Mouse (Mus musculus): ENCODE results near the gene Rcn3. TPM values are rescaled to one million over a fixed set of nuclear protein-coding genes. Genes with fewer than 3 reads are reported as not detected.
A peak's percentile ranks its signal among the peaks of the same experiment; 100 is the strongest.

The Rcn3 gene
- polyA plus RNA-seq, 1 experiment, result 601 TPM

DNA sequence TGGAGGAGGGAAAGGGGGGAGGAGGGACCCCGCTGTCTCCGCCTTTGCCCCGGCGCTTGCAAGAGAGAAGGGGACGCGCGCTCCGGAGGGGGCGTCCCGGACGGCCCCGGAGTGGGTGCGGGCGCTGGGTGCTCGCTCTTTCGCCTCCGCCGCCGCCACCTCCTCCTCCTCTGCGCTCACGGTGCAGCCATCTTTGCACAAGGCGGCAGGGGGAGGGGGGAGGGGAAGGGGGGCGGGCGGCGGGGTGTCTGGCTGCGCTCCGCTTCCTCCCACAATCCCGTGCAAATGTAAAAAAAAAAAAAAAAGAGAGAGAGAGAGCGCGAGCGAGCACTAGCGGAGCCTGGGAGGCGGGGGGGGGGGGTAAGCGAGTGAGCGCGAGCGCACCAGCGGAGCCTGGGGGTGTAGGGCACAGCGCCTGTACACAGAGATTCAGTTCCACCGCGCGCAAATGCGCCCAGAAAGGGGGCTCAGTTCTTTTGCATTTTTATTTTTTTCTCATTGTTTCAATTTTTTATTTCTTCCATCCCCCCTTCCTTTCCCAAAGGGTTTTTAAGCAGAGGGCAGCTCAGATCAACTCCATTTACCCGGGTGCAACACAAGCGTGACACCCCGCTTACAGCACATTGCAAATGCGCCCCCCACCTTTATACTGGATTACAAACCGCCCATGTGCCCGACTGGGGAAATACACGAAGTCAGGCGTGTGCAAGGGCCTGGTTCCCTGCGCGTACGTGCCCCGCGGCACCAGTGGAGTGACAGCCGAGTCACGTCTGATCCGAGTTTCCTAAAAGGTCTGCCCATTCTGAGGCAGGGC lies 38.7 kb downstream of the Rcn3 start:
- H3K4me1 ChIP-seq (ENCODE audit: control insufficient read depth, insufficient read depth, low read length), result no peaks in the 10 kb centered on the region
- peak overlapping the region; percentile 77 for H3K4me3 ChIP-seq (ENCODE audit: insufficient read depth, low read length)
- peak overlapping the region; percentile 97 for H3K27ac ChIP-seq (ENCODE audit: insufficient read depth, low read length)
- TF ChIP-seq POLR2A (IDR thresholded peaks at IDR 0.05; ENCODE audit: low read depth, low read length), result peak; percentile 42
- TF ChIP-seq CTCF (IDR thresholded peaks at IDR 0.05; ENCODE audit: borderline replicate concordance, insufficient read depth, low read length), result no peak

- H3K4me3 ChIP-seq (ENCODE audit: insufficient read depth, low read length), result peak within 1 kb of the TSS; percentile 77
- no peak for TF ChIP-seq POLR2A (IDR thresholded peaks at IDR 0.05; ENCODE audit: low read depth, low read length)
- no peak for TF ChIP-seq CTCF (IDR thresholded peaks at IDR 0.05; ENCODE audit: borderline replicate concordance, insufficient read depth, low read length)
- H3K4me1 ChIP-seq (ENCODE audit: control insufficient read depth, insufficient read depth, low read length), result no peaks in the 10 kb centered on the region
- peak within 1 kb of the TSS; percentile 97 for H3K27ac ChIP-seq (ENCODE audit: insufficient read depth, low read length)
These were observed 39.2 kb downstream of the Rcn3 start, which contains the start of gene Prr12 for GRCm38 (mm10) chr7:45052862-45053116. Prr12 (minus strand) TSS chr7:45052881.

- Histone ChIP-seq H3K27ac (ENCODE audit: insufficient read depth, low read length) (peak overlapping the region; percentile 94), H3K4me3 (ENCODE audit: insufficient read depth, low read length) (peak overlapping the region; percentile 77), H3K4me1 (ENCODE audit: control insufficient read depth, insufficient read depth, low read length) (no peaks in the 10 kb centered on the region)
- no peak for TF ChIP-seq CTCF (IDR thresholded peaks at IDR 0.05; ENCODE audit: borderline replicate concordance, insufficient read depth, low read length)
- TF ChIP-seq POLR2A (IDR thresholded peaks at IDR 0.05; ENCODE audit: low read depth, low read length), result 0 out of 2 replicates have a peak, but pooled peaks have one; percentile 9
These were observed 39.7 kb downstream of the Rcn3 start for GRCm38 (mm10) chr7:45052181-45052861.

DNA sequence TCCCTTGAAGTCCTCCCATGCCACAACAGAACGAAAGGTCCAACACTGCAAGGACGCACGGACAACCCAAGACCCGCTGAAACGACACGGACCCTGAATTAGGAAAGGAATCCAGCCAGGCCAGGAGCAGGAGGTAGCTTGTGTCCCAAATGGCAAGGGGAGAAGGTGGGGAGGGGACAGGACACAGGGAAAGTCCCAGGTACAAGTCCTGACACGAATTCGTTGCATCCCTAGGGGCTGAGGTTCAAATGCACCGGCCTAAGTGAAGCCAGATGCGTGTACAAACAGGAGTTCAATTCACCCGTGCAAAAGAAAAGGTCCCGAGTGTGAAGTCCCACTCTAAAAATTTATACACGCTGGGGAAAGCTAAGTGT lies 40.4 kb downstream of the Rcn3 start:
- Histone ChIP-seq H3K4me3 (ENCODE audit: insufficient read depth, low read length) (peak overlapping the region; percentile 77), H3K4me1 (ENCODE audit: control insufficient read depth, insufficient read depth, low read length) (no peaks in the 10 kb centered on the region), H3K27ac (ENCODE audit: insufficient read depth, low read length) (peak overlapping the region; percentile 94; the same call in 1 of the 2 replicates)
- TF ChIP-seq CTCF (IDR thresholded peaks at IDR 0.05; ENCODE audit: borderline replicate concordance, insufficient read depth, low read length) (no peak), POLR2A (IDR thresholded peaks at IDR 0.05; ENCODE audit: low read depth, low read length) (no peak)

- no peaks in the 10 kb centered on the region for H3K4me1 ChIP-seq (ENCODE audit: control insufficient read depth, insufficient read depth, low read length)
- H3K27ac ChIP-seq (ENCODE audit: insufficient read depth, low read length), result peak overlapping the region; percentile 94; the same call in 1 of the 2 replicates
- no peak for TF ChIP-seq CTCF (IDR thresholded peaks at IDR 0.05; ENCODE audit: borderline replicate concordance, insufficient read depth, low read length)
- TF ChIP-seq POLR2A (IDR thresholded peaks at IDR 0.05; ENCODE audit: low read depth, low read length), result no peak
- peak overlapping the region; percentile 77 for H3K4me3 ChIP-seq (ENCODE audit: insufficient read depth, low read length)
These were observed 40.9 kb downstream of the Rcn3 start for GRCm38 (mm10) chr7:45050945-45051600.

GRCm38 (mm10) chr7:45048923-45049657 lies 42.9 kb downstream of the Rcn3 start:
- Histone ChIP-seq H3K4me3 (ENCODE audit: insufficient read depth, low read length) (no peak overlapping the region), H3K27ac (ENCODE audit: insufficient read depth, low read length) (no peak overlapping the region), H3K4me1 (ENCODE audit: control insufficient read depth, insufficient read depth, low read length) (no peaks in the 10 kb centered on the region)
- TF ChIP-seq CTCF (IDR thresholded peaks at IDR 0.05; ENCODE audit: borderline replicate concordance, insufficient read depth, low read length), result no peak
- no peak for TF ChIP-seq POLR2A (IDR thresholded peaks at IDR 0.05; ENCODE audit: low read depth, low read length)

GRCm38 (mm10) chr7:45048001-45048890 lies 43.8 kb downstream of the Rcn3 start:
- no peaks in the 10 kb centered on the region for H3K4me1 ChIP-seq (ENCODE audit: control insufficient read depth, insufficient read depth, low read length)
- TF ChIP-seq POLR2A (IDR thresholded peaks at IDR 0.05; ENCODE audit: low read depth, low read length), result no peak
- no peak for TF ChIP-seq CTCF (IDR thresholded peaks at IDR 0.05; ENCODE audit: borderline replicate concordance, insufficient read depth, low read length)
- no peak overlapping the region for H3K4me3 ChIP-seq (ENCODE audit: insufficient read depth, low read length)
- no peak overlapping the region for H3K27ac ChIP-seq (ENCODE audit: insufficient read depth, low read length)

GRCm38 (mm10) chr7:45047491-45047890 lies 44.5 kb downstream of the Rcn3 start:
- TF ChIP-seq POLR2A (IDR thresholded peaks at IDR 0.05; ENCODE audit: low read depth, low read length), result no peak
- no peak for TF ChIP-seq CTCF (IDR thresholded peaks at IDR 0.05; ENCODE audit: borderline replicate concordance, insufficient read depth, low read length)
- H3K4me1 ChIP-seq (ENCODE audit: control insufficient read depth, insufficient read depth, low read length), result no peaks in the 10 kb centered on the region
- H3K4me3 ChIP-seq (ENCODE audit: insufficient read depth, low read length), result no peak overlapping the region
- H3K27ac ChIP-seq (ENCODE audit: insufficient read depth, low read length), result no peak overlapping the region

Data from embryonic fibroblast, embryonic 13.5 days (primary cell).